Mouse (Mus musculus): Measurements from ENCODE around the gene Oit3. TPM values are rescaled to one million over a fixed set of nuclear protein-coding genes. Genes with fewer than 3 reads are reported as not detected.

Oit3 gene
- polyA plus RNA-seq, 1 experiment from 2014 or later = 0.61 TPM

DNA sequence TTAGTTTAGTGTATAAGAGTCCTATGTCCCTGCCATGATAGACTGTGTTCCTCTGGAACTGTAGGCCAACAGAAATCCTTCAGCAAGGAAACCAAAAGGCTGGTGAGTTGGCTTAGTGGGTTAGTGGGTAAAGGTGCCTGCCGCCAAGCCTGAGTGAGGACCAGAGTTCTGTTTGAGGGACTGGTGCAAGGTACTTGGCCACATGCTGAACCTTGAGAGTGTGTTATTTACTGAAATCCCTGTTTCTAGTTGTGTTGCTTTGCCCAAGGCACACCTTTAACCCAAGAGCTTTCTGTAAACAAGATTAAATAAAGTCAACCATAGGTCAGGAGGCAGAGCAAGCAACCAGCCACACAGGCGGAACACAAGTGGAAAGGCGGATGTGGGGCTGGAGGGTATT, 24.0 kb upstream of the Oit3 start:
- Histone ChIP-seq H3K27ac (ENCODE audit: low read depth) (no peak overlapping the region), H3K4me1 (replicated peaks; ENCODE audit: control insufficient read depth, insufficient read depth, low read length) (no peaks in the 10 kb centered on the region), H3K4me3 (ENCODE audit: low read depth, low read length) (no peak overlapping the region), H3K36me3 (ENCODE audit: control insufficient read depth, insufficient read depth, low read length) (peaks cover 15% of the 10 kb centered on the region), H3K9ac (ENCODE audit: low read length) (no peak overlapping the region), H3K27me3 (replicated peaks; ENCODE audit: control insufficient read depth, insufficient read depth, low read length) (no peaks in the 10 kb centered on the region), H3K9me3 (ENCODE audit: control insufficient read depth, low read length) (no peaks in the 10 kb centered on the region), H3K4me2 (ENCODE audit: low read length) (no peak overlapping the region)
- 72% methylated on average over 3 of the region's 3 CpGs for WGBS
- ATAC-seq (replicated peaks; ENCODE audit: low FRiP score, low TSS enrichment, low read depth) = no peak
- no peak for DNase-seq (ENCODE audit: low spot score)

DNA sequence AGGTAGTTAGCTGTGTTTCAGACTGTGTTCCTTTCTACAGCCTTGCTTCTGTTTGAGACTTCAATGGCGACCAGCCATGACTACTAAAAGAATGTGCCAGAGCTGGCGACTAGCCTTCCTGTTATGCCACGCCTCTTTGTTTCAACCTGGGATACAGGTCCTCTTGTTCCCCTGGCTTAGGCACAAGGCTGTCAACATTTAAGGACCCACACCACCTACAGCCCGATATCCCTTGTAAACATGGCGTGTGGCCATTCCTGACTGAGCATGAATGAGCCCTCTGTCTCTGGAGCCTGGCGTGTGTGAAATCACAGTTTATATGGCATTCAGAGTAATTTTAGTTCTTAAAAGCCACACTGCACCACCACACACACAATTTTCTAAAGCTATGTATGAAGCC, 20.7 kb upstream of the Oit3 start:
- Histone ChIP-seq H3K4me1 (replicated peaks; ENCODE audit: control insufficient read depth, insufficient read depth, low read length) (no peaks in the 10 kb centered on the region), H3K36me3 (ENCODE audit: control insufficient read depth, insufficient read depth, low read length) (peaks cover 14% of the 10 kb centered on the region), H3K4me2 (ENCODE audit: low read length) (no peak overlapping the region), H3K9ac (ENCODE audit: low read length) (no peak overlapping the region), H3K27ac (ENCODE audit: low read depth) (no peak overlapping the region), H3K4me3 (ENCODE audit: low read depth, low read length) (no peak overlapping the region), H3K27me3 (replicated peaks; ENCODE audit: control insufficient read depth, insufficient read depth, low read length) (no peaks in the 10 kb centered on the region), H3K9me3 (ENCODE audit: control insufficient read depth, low read length) (no peaks in the 10 kb centered on the region)
- DNase-seq (ENCODE audit: low spot score) = no peak
- no peak for ATAC-seq (replicated peaks; ENCODE audit: low FRiP score, low TSS enrichment, low read depth)
- 93% methylated on average over 6 of the region's 6 CpGs for WGBS

DNA sequence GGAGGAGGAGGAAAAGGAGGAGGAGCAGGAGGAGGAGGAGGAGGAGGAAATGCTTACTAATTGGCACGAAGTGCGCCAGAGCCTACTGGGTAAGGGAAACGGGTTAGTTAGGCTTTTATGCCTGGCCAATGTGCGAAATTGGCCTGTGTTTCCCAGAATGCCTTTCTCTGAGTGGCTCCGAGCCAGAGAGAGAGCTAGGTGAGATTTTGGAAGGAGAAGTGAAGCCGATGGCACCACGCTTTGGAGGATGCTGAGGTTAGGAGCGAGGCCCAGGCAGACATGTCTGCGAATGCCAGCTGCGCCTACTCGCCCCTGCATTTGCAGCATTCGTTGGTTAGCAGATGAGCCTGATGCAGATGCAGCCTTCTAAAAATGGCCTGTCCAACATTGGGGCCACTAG, 18.2 kb upstream of the Oit3 start:
- 90% methylated on average over 12 of the region's 12 CpGs for WGBS
- no peak overlapping the region for H3K4me2 ChIP-seq (ENCODE audit: low read length)
- H3K9ac ChIP-seq (ENCODE audit: low read length) = no peak overlapping the region
- no peaks in the 10 kb centered on the region for H3K27me3 ChIP-seq (replicated peaks; ENCODE audit: control insufficient read depth, insufficient read depth, low read length)
- no peaks in the 10 kb centered on the region for H3K4me1 ChIP-seq (replicated peaks; ENCODE audit: control insufficient read depth, insufficient read depth, low read length)
- no peak for DNase-seq (ENCODE audit: low spot score)
- ATAC-seq (replicated peaks; ENCODE audit: low FRiP score, low TSS enrichment, low read depth) = no peak
- no peaks in the 10 kb centered on the region for H3K9me3 ChIP-seq (ENCODE audit: control insufficient read depth, low read length)
- no peak overlapping the region for H3K4me3 ChIP-seq (ENCODE audit: low read depth, low read length)
- H3K36me3 ChIP-seq (ENCODE audit: control insufficient read depth, insufficient read depth, low read length) = 0 out of 2 replicates have a peak, but pooled peaks cover 3% of the 10 kb centered on the region
- no peak overlapping the region for H3K27ac ChIP-seq (ENCODE audit: low read depth)

DNA sequence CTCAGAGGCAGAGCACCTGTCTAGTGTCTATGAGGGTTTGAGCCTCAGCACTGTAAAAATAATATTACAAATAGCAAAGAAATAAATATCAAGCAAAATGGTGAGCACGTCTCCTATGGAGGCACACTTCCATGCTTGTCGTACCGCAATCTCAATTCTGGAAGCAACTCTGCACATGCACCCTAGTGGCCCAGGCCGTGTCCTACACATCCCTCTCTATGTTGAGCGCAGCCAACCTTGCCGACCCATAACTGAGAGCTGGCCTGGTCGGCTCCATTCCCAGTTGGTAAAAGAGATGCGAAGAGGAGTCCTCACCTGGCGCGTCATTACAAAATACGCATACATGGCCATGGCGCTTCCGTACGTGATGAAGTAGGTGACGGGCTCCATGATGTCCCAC, 13.1 kb upstream of the Oit3 start:
- H3K4me2 ChIP-seq (ENCODE audit: low read length) = no peak overlapping the region
- H3K36me3 ChIP-seq (ENCODE audit: control insufficient read depth, insufficient read depth, low read length) = peaks cover 14% of the 10 kb centered on the region; the same call in 1 of the 2 replicates
- WGBS = 97% methylated on average over 15 of the region's 15 CpGs
- no peaks in the 10 kb centered on the region for H3K4me1 ChIP-seq (replicated peaks; ENCODE audit: control insufficient read depth, insufficient read depth, low read length)
- ATAC-seq (replicated peaks; ENCODE audit: low FRiP score, low TSS enrichment, low read depth) (no peak), DNase-seq (ENCODE audit: low spot score) (no peak)
- no peak overlapping the region for H3K27ac ChIP-seq (ENCODE audit: low read depth)
- H3K9me3 ChIP-seq (ENCODE audit: control insufficient read depth, low read length) = no peaks in the 10 kb centered on the region
- no peak overlapping the region for H3K4me3 ChIP-seq (ENCODE audit: low read depth, low read length)
- no peak overlapping the region for H3K9ac ChIP-seq (ENCODE audit: low read length)
- no peaks in the 10 kb centered on the region for H3K27me3 ChIP-seq (replicated peaks; ENCODE audit: control insufficient read depth, insufficient read depth, low read length)

DNA sequence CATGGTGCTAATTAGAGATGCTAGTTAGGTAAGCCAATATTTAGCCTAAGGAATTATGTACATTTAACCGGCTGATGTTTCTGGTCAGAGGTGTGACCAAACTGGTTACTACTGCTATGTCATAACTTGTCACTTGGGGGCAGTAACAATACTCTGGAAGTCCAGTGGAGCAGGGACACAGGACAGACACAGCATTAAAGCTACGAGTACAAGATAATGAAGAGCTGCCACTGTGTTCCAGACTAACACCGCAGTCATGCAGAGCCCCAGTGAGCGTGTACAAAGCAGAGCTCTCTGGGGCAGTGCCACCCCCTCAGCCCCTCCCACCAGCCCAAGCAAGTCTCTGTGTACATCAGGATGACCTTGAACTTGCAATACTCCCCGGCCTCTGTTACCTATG, 10.3 kb upstream of the Oit3 start:
- Histone ChIP-seq H3K4me1 (replicated peaks; ENCODE audit: control insufficient read depth, insufficient read depth, low read length) (no peaks in the 10 kb centered on the region), H3K27ac (ENCODE audit: low read depth) (no peak overlapping the region), H3K27me3 (replicated peaks; ENCODE audit: control insufficient read depth, insufficient read depth, low read length) (no peaks in the 10 kb centered on the region), H3K4me3 (ENCODE audit: low read depth, low read length) (no peak overlapping the region), H3K4me2 (ENCODE audit: low read length) (no peak overlapping the region), H3K9ac (ENCODE audit: low read length) (no peak overlapping the region), H3K36me3 (ENCODE audit: control insufficient read depth, insufficient read depth, low read length) (peaks cover 19% of the 10 kb centered on the region; the same call in 1 of the 2 replicates), H3K9me3 (ENCODE audit: control insufficient read depth, low read length) (no peaks in the 10 kb centered on the region)
- peak; percentile 60 for DNase-seq (ENCODE audit: low spot score)
- 45% methylated on average over 5 of the region's 5 CpGs for WGBS
- no peak for ATAC-seq (replicated peaks; ENCODE audit: low FRiP score, low TSS enrichment, low read depth)

DNA sequence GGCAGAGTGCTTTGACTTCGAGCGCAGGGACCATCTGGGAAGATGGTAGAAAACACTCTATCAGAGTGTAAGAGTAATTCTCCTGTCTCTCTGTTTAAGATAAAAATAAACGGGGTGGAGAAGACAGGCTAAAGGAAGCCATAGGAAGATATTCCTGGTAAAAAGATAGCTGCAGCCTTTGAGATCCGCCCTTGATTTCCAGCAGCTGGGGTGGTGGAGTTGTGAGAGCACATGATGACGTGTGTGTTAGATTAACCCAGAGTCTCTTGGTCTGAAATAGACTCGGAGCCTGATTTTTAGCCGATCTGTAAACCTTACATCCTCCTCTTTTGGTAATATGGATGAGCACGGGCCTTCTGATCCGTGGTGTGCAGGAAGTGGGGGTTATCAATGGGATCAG, 6.0 kb upstream of the Oit3 start:
- ATAC-seq (replicated peaks; ENCODE audit: low FRiP score, low TSS enrichment, low read depth) = no peak
- H3K36me3 ChIP-seq (ENCODE audit: control insufficient read depth, insufficient read depth, low read length) = peaks cover 12% of the 10 kb centered on the region; the same call in 1 of the 2 replicates
- no peaks in the 10 kb centered on the region for H3K27me3 ChIP-seq (replicated peaks; ENCODE audit: control insufficient read depth, insufficient read depth, low read length)
- no peak for DNase-seq (ENCODE audit: low spot score)
- H3K27ac ChIP-seq (ENCODE audit: low read depth) = no peak overlapping the region
- no peak overlapping the region for H3K9ac ChIP-seq (ENCODE audit: low read length)
- H3K4me1 ChIP-seq (replicated peaks; ENCODE audit: control insufficient read depth, insufficient read depth, low read length) = peaks cover 10% of the 10 kb centered on the region
- 59% methylated on average over 9 of the region's 9 CpGs for WGBS
- H3K9me3 ChIP-seq (ENCODE audit: control insufficient read depth, low read length) = no peaks in the 10 kb centered on the region
- no peak overlapping the region for H3K4me2 ChIP-seq (ENCODE audit: low read length)
- H3K4me3 ChIP-seq (ENCODE audit: low read depth, low read length) = no peak overlapping the region

DNA sequence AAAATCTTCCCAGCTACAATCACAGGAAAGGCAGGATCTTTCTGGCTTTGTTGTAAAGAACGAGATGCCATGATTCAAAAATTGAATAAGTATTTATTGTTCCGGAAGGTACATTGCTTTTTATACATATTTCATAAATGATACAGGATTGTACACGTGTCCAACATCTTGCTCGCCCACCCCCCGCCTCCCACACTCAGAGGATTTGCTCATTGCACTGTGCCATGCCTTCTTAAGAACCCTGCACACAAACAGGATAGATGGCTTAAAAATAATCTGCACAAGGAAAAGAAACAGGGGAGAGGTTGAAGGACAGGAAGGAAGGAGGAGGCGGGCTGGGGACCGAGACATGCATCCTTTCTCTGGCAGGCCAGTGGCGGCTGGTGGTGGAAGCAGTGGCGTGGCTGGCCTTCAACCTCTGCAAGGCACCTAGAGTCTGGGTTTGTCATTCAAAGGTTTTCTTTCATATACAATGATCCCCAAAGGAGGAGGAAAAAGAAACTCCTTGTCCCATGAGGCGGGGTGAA, 5.4 kb upstream of the Oit3 start:
- DNase-seq (ENCODE audit: low spot score) (no peak), ATAC-seq (replicated peaks; ENCODE audit: low FRiP score, low TSS enrichment, low read depth) (no peak)
- H3K9ac ChIP-seq (ENCODE audit: low read length) = no peak overlapping the region
- H3K36me3 ChIP-seq (ENCODE audit: control insufficient read depth, insufficient read depth, low read length) = peaks cover 12% of the 10 kb centered on the region; the same call in 1 of the 2 replicates
- H3K4me3 ChIP-seq (ENCODE audit: low read depth, low read length) = no peak overlapping the region
- H3K9me3 ChIP-seq (ENCODE audit: control insufficient read depth, low read length) = no peaks in the 10 kb centered on the region
- no peaks in the 10 kb centered on the region for H3K27me3 ChIP-seq (replicated peaks; ENCODE audit: control insufficient read depth, insufficient read depth, low read length)
- H3K4me1 ChIP-seq (replicated peaks; ENCODE audit: control insufficient read depth, insufficient read depth, low read length) = peaks cover 10% of the 10 kb centered on the region
- H3K4me2 ChIP-seq (ENCODE audit: low read length) = no peak overlapping the region
- no peak overlapping the region for H3K27ac ChIP-seq (ENCODE audit: low read depth)
- WGBS = 83% methylated on average over 10 of the region's 10 CpGs

DNA sequence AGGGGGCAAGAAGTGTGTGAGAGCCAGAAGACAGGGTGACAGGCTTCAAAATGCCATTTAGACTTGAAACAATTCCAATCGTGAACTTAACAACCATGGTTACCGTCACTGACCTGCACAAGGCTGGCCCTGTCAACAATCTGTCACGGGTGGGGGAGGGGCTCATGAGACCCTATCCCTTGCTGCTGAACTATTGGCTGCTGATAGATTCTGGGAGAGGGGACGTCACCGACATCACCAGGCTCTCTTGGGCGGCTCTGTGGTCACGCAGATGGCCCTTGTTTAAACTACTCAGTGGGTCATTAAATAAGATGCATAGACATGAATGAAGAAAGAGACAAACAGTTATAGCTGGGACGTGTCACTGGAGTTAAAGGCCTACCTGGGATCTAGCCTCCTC, 3.1 kb upstream of the Oit3 start:
- DNase-seq (ENCODE audit: low spot score) (no peak), ATAC-seq (replicated peaks; ENCODE audit: low FRiP score, low TSS enrichment, low read depth) (no peak)
- H3K4me3 ChIP-seq (ENCODE audit: low read depth, low read length) = no peak overlapping the region
- WGBS = 46% methylated on average over 8 of the region's 8 CpGs
- H3K36me3 ChIP-seq (ENCODE audit: control insufficient read depth, insufficient read depth, low read length) = 0 out of 2 replicates have a peak, but pooled peaks cover 5% of the 10 kb centered on the region
- H3K9me3 ChIP-seq (ENCODE audit: control insufficient read depth, low read length) = no peaks in the 10 kb centered on the region
- H3K9ac ChIP-seq (ENCODE audit: low read length) = no peak overlapping the region
- H3K27ac ChIP-seq (ENCODE audit: low read depth) = no peak overlapping the region
- H3K4me2 ChIP-seq (ENCODE audit: low read length) = no peak overlapping the region
- H3K4me1 ChIP-seq (replicated peaks; ENCODE audit: control insufficient read depth, insufficient read depth, low read length) = peaks cover 10% of the 10 kb centered on the region
- no peaks in the 10 kb centered on the region for H3K27me3 ChIP-seq (replicated peaks; ENCODE audit: control insufficient read depth, insufficient read depth, low read length)

DNA sequence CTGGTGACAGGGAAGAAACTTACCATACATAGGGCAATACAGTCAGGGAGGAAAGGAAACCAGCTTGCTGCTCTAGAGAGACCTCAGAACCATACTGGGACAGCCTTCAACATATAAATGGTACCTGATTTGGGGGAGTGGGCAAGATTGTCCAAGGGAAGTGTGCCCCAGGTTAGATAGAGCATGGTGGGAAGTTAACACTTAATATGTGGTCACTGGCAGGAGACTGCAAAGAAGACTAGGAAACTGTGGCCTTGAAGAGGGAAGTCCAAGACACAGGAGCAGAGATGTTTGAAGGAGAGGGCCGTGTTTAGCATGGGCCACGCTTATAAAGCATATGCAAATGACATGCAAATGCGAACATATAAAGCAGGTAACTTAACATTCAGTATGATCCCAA, 2.5 kb upstream of the Oit3 start:
- H3K27me3 ChIP-seq (replicated peaks; ENCODE audit: control insufficient read depth, insufficient read depth, low read length) = no peaks in the 10 kb centered on the region
- H3K9me3 ChIP-seq (ENCODE audit: control insufficient read depth, low read length) = no peaks in the 10 kb centered on the region
- no peak overlapping the region for H3K4me3 ChIP-seq (ENCODE audit: low read depth, low read length)
- no peak overlapping the region for H3K27ac ChIP-seq (ENCODE audit: low read depth)
- peaks cover 10% of the 10 kb centered on the region for H3K4me1 ChIP-seq (replicated peaks; ENCODE audit: control insufficient read depth, insufficient read depth, low read length)
- DNase-seq (ENCODE audit: low spot score) (no peak), ATAC-seq (replicated peaks; ENCODE audit: low FRiP score, low TSS enrichment, low read depth) (no peak)
- 0 out of 2 replicates have a peak, but pooled peaks cover 5% of the 10 kb centered on the region for H3K36me3 ChIP-seq (ENCODE audit: control insufficient read depth, insufficient read depth, low read length)
- no peak overlapping the region for H3K4me2 ChIP-seq (ENCODE audit: low read length)
- 87% methylated on average over 3 of the region's 3 CpGs for WGBS
- H3K9ac ChIP-seq (ENCODE audit: low read length) = no peak overlapping the region

All from intestine, embryonic 14.5 days (tissue).